Mouse (Mus musculus): ENCODE results near the gene Sesn1.
"Not testable (repeated sequence)": the region's sequence is repeated elsewhere in the genome, so short reads cannot be mapped to it uniquely, and the experiment has no call there.

The Sesn1 gene

GRCm38 (mm10) chr10:41809771-41810563 lies at the start of gene Sesn1, which contains the start of gene Cep57l1:
Gene Sesn1, plus strand, starts transcription at chr10:41809935.
Gene Cep57l1, minus strand, starts transcription at chr10:41809871.
- peak; percentile 87 for DNase-seq (ENCODE audit: low spot score)

- no peak for DNase-seq (ENCODE audit: low spot score)
Measured at GRCm38 (mm10) chr10:41760866-41761265, 48.9 kb upstream of the Sesn1 start.

- no peak for DNase-seq (ENCODE audit: low spot score)
Measured at GRCm38 (mm10) chr10:41763741-41764385, 45.9 kb upstream of the Sesn1 start.

- DNase-seq (ENCODE audit: low spot score): no peak
Measured at GRCm38 (mm10) chr10:41765586-41765985, 44.1 kb upstream of the Sesn1 start.

- no peak for DNase-seq (ENCODE audit: low spot score)
Measured at GRCm38 (mm10) chr10:41766280-41766679, 43.5 kb upstream of the Sesn1 start.

GRCm38 (mm10) chr10:41767254-41767653 lies 42.5 kb upstream of the Sesn1 start:
- no peak for DNase-seq (ENCODE audit: low spot score)

- DNase-seq (ENCODE audit: low spot score): no peak
Measured at GRCm38 (mm10) chr10:41792375-41792774, 17.4 kb upstream of the Sesn1 start.

GRCm38 (mm10) chr10:41797253-41797652 lies 12.5 kb upstream of the Sesn1 start:
- DNase-seq (ENCODE audit: low spot score): no peak

- no peak for DNase-seq (ENCODE audit: low spot score)
Measured at GRCm38 (mm10) chr10:41803467-41803866, 6.3 kb upstream of the Sesn1 start.

- no peak for DNase-seq (ENCODE audit: low spot score)
Measured at GRCm38 (mm10) chr10:41804711-41805110, 5.0 kb upstream of the Sesn1 start.

GRCm38 (mm10) chr10:41805729-41806355 lies 3.9 kb upstream of the Sesn1 start:
- DNase-seq (ENCODE audit: low spot score): no peak

GRCm38 (mm10) chr10:41809080-41809770 lies 510 bp upstream of the Sesn1 start:
- DNase-seq (ENCODE audit: low spot score): peak; percentile 70

- no peak for DNase-seq (ENCODE audit: low spot score)
Measured at GRCm38 (mm10) chr10:41810564-41811455, 1.1 kb downstream of the Sesn1 start.

GRCm38 (mm10) chr10:41812566-41812965 lies 2.8 kb downstream of the Sesn1 start:
- no peak for DNase-seq (ENCODE audit: low spot score)

GRCm38 (mm10) chr10:41814305-41814853 lies 4.6 kb downstream of the Sesn1 start:
- DNase-seq (ENCODE audit: low spot score): no peak

GRCm38 (mm10) chr10:41816516-41816915 lies 6.8 kb downstream of the Sesn1 start:
- DNase-seq (ENCODE audit: low spot score): no peak

- no peak for DNase-seq (ENCODE audit: low spot score)
Measured at GRCm38 (mm10) chr10:41818036-41818732, 8.4 kb downstream of the Sesn1 start.

- DNase-seq (ENCODE audit: low spot score): not testable (repeated sequence)
Measured at GRCm38 (mm10) chr10:41818733-41819070, 9.0 kb downstream of the Sesn1 start.

- no peak for DNase-seq (ENCODE audit: low spot score)
Measured at GRCm38 (mm10) chr10:41819307-41819706, 9.6 kb downstream of the Sesn1 start.

GRCm38 (mm10) chr10:41820401-41820800 lies 10.7 kb downstream of the Sesn1 start:
- DNase-seq (ENCODE audit: low spot score): no peak

Measured in urinary bladder, postnatal 25 days (tissue).